Mouse (Mus musculus): Measurements from ENCODE around the gene Has3.
"Not testable (repeated sequence)": the region's sequence is repeated elsewhere in the genome, so short reads cannot be mapped to it uniquely, and the experiment has no call there.

The Has3 gene

DNA sequence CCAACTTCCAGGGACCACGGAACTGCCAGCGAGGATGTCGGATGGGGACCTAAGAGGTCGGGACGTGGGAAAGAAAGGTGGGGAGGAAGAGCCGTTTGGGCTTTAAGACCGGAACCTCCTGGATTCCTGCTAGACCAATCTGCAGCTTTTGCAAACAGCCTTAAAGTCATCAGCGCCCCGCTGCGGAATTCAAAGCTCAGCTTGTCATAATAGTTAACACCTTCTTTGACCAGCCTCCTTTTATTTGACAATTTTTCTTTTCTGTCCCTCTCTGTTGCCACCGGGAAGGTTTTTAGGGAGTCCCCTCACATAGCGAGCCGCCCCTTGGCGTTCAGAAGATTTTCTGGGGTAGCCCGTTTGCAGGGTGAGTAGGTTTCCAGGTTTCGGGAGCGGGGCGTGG is at the start of gene Has3:
Has3 (plus strand) TSS at position 192 of the 400 bp plus-strand sequence.
- peak in 1 of 2 experiments; percentile 13 for DNase-seq

DNA sequence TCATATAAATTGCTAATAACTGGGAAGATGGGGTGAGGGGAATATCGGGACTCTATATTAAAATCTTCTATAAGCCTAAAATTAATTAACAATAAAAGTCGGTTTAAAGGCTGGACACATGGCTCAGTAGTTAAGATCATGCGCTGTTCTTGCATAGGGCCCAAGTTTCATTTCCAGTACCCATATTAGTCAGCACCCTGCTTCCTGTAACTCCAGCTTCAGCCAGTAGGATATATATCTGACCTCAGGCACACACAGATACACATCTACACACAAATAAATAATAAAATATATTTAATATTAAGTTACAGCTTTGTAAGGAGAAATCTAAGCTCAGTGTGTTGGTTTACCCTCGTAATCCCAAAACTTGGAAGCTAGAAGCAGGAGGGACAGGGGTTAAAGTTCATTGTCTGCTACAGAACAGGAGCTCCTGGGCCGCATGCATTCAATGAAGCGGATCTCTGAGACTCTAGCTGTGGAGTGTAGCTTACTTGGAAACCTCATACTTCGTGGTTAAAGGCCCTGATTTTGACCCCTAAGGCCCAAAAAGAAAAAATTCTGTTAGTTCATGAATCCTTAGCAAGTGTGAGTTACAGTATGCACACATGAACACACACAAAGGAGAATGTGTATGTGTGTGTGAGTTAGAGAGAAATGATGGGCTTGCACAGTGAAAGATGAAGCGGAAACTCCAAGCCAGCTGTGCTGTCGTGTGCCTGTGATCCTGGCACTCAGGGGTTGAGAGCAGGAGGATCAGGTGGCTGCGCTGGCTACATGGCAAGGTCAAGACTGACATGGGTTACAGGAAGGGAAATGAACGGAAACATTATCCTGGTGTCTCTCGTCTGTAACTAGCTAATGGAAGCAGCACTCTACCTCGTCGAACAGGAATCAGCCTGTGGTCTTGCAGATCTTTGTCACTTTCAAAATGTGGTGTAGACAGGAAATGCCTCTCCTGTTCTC is 49.2 kb upstream of the Has3 start:
- DNase-seq: no peak

DNA sequence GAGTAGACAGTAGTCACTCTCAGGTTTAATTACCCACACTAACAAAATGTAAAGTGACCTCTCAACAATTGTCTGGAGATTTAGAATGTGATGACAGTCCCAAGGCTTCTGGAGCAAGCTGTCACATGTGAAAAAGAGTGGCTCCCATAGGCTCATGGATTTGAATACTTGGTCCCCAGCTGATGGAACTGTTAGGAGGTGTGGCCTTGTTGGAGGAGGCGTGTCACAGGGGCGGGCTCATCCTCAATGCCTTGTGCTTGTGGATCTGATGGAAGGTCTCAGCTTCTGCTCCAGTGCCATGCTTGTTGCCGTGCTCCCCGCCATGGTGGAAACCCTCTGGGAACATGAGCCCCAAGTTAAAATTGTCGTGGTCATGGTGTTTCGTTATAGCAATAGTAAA is 41.1 kb upstream of the Has3 start:
- DNase-seq: no peak

GRCm38 (mm10) chr8:106829526-106830045 is 40.5 kb upstream of the Has3 start:
- DNase-seq: no peak

DNA sequence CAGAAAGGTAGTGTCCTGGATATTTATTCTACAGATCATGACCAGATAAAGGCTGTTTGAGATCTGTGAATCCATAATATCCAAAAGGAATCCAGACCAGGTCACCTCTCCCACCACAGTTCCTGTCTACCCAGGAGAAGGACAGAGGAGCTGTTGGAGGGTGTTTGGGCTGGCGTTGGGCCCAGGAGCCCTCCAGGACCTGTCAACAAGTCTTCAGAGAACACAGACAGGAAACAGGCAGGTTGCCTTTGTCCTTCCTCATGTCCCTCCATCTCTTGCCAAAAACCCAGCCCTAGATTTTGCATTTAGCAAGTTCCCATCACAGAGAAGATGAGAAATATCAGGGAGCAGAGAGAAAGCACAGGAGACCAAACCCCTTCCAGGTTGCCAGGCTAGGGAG is 35.1 kb upstream of the Has3 start:
- DNase-seq: peak in 1 of 2 experiments; percentile 53

DNA sequence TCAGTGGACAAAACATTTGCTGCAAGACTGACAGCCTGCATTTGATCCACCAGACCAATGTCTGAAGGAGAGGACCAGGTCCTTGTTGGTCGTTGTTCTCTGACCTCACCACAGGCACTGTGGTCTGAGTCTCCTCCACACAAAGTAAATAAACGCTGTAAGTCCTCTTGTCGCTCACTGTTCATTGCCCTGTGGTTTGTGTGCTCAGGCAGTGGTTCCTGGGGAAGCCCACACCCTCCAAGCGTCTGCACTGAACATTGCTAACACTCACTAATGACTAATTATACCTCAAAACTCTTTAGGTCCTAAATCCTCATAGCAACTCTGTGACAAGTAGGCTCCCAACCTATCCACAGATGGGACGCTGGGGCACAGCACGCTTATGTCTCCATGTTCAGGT is 33.5 kb upstream of the Has3 start:
- DNase-seq: no peak

DNA sequence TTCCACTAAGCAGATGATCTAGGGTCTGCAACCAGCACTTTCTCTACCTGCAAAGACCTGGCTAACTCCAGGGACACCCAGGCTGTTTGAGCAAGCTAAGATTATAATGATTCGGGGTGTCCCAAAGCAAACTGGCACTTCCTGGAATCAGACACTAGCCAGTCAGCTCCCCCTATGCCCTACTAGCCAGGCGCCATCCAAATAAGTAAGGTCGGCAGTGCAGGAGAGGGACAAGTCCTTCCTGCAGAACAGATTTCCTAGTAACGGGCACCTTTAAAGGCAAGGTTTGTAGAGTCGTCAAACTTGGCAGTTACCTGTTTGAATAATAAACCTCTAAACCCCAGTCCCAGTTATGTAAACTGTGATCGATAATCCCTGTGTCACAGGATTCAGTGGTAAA is 31.2 kb upstream of the Has3 start:
- DNase-seq: no peak

DNA sequence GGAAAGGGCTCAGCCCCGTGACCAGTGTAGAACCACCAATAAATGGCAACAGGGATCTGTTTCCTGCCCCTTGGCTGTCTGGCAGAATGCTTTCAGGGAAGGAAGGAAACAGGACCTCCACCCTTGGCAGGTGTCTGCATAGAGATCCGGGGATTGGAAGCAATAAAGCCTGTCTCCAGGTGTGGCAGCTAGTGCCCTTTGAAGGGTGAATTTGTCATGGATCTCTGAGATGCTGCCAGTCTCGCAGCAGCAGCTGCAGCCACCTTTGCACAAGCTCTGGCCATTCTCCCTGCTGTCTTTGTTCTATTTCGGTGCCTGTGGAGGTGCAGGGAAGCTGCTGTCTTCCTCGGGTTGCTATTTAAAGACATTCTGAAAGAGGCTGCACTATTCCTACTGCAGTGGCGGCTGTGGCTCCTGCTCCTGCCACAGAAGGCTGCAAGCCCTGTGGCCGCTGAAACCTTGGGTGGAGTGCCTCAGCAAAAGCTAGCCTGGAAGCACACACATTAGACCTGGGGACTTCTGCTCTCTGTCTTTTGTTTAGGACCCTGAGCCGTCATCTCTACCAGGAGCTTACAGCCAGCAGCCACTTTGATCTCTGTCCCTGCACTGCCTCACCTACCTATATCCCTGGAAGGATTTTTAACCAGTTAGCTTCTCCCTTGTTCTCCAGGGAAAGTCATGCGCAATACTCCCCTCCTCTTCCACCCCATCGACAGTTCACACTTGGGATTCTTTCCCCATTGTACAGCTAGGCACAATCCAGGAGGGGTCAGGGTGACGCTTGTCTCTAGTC is 30.6 kb upstream of the Has3 start:
- no peak for DNase-seq

GRCm38 (mm10) chr8:106850034-106850433 is 20.0 kb upstream of the Has3 start:
- DNase-seq: no peak

- DNase-seq: peak in 1 of 2 experiments; percentile 18
Measured at GRCm38 (mm10) chr8:106854534-106855241, 15.4 kb upstream of the Has3 start.

- no peak for DNase-seq
Measured at GRCm38 (mm10) chr8:106855242-106855562, 14.8 kb upstream of the Has3 start.

DNA sequence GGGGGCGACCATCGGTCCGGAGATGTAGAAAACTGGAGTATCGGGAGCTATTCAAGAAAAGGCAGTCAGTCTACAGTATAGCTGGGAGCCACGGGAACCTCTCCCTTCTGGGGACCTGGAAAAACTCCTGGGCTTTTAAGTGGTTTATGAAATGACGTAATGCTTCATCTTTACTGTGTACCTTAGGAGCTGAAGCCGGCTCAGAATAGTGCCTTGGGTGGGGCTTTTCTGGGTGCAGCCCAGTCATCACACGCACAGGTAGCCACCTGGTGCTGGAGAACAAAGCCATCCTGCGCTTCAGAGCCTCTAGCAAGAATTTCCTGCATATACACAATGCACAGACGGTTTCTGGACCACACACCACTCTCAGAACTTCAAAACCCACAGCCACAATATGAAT is 7.2 kb upstream of the Has3 start:
- no peak for DNase-seq

- no peak for DNase-seq
Measured at GRCm38 (mm10) chr8:106865354-106865753, 4.7 kb upstream of the Has3 start.

DNA sequence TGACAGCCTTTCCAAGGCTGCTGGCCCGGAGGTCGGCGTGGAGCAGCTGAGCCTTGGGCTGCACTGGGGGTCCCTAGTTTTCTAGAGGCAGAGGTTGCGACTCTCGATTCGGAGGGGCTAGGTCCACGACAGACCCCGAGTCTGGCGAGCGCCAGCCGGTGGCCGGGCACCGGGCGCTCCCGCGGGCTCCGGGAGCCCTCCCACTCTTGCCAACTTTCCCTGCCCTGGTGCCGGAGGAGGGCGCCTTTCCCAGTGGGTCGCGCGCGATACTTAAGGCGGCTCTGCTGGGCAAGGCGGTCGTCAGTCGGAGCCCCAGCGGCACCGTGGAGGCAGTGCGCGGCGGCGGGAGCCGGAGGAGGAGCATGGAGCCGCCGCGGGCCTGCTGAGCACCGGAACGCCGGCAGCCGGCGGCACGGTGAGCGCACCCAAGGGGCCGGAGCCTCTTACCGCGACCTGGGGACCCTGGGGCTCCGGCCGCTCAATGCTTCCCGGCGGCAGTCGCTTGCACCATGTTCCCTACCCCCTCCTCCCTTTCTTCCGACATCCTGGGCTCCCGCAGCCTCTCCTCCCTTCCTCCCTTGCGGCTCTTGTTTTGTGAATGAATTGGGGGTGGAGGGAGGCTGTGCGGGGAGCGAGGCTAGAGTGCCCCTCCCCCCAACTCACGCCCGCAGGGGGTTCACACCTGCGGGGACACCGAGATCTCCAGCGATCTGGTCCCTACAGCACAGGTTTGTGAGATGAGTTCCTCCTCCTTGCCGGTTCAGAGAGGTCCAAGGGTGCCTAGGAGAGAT is 690 bp downstream of the Has3 start:
- DNase-seq: peak; percentile 76 to 78

- no peak for DNase-seq
Measured at GRCm38 (mm10) chr8:106871328-106871926, 1.4 kb downstream of the Has3 start.

DNA sequence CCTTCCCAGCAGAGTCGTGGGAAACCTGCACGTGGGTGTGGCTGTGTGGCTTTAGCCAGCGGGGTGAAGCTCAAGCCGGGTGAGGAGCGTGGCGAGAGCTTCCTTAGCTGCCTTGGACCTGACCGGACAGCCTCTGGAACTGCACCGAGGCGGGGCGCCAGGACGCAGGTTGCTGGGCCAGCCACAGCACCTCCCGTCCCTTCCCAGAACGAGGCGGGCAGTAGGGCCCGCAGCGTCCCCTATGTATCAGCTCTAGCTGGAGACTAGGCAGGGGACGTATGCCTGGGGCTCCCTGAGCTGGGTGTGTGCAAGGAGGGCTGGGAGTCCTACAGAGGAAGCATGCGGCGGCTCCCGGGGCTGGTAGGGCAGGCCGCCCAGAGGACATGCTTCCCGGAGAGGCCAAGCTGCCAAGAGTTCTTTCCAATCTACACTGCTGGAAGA is 1.9 kb downstream of the Has3 start:
- DNase-seq: peak; percentile 72 to 77

GRCm38 (mm10) chr8:106872454-106873034 is 2.5 kb downstream of the Has3 start:
- DNase-seq: no peak

DNA sequence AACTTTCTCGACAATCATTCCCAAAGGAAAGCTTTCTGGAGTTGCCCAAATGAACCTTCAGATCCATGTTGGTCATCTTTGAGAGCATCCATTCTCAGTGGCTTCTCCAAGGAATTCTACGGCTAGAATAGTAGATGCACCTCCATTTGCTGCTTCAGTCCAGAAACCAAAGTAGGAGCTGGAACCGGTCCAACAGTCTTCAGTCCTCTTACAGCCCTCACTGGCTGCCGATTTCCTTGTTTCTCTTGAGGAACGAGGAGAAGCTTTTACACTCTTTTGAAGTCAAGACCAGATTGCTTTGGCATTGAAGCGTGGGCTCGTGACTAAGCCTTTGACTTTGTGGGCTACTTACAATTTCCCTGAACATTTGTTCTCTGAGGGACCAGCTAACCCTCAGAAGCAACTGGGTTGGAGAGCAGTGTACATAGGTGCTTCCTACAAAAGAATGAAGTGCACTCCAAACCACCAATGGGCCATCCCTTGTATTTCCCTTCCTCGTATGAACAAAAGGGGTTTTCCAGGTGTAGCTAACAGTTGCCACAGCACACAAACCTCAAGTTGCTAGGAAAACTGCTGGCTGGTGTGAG is 10.2 kb downstream of the Has3 start:
- peak in 1 of 2 experiments; percentile 43 for DNase-seq

GRCm38 (mm10) chr8:106884094-106884493 is 14.1 kb downstream of the Has3 start:
- not testable (repeated sequence) for DNase-seq

GRCm38 (mm10) chr8:106884826-106885400 is 14.9 kb downstream of the Has3 start:
- DNase-seq: not testable (repeated sequence)

Measured in lung, postnatal 4 days (tissue).